In genomic region chr19:45162181-45162580, GRCm38 (mm10) we compare ENCODE assay signal across 20 mouse cellular contexts. TPM values are rescaled to one million over a fixed set of nuclear protein-coding genes. Genes with fewer than 3 reads are reported as not detected.
"Had no signal": no experiment of that assay in that cellular context is flagged by ENCODE, and none has a peak within 500 bp of the region (broad histone marks: within the 10 kb centered on the region; RNA-seq: fewer than 3 reads in every experiment).

No protein-coding gene starts in this region.

- H3K4me2 ChIP-seq: lung, embryonic 14.5 days; midbrain, embryonic 12.5 days; midbrain, embryonic 15.5 days; neural tube, embryonic 13.5 days; neural tube, embryonic 15.5 days; stomach, embryonic 15.5 days had no signal

- H3K9ac ChIP-seq: liver, embryonic 14.5 days; lung, embryonic 14.5 days; midbrain, embryonic 12.5 days; midbrain, embryonic 15.5 days; neural tube, embryonic 13.5 days; neural tube, embryonic 15.5 days; stomach, embryonic 15.5 days had no signal

- H3K9me3 ChIP-seq: megakaryocyte, embryonic 14.5 days; midbrain, embryonic 12.5 days; midbrain, embryonic 15.5 days; neural tube, embryonic 13.5 days; neural tube, embryonic 15.5 days; stomach, embryonic 15.5 days had no signal

- ATAC-seq: midbrain, embryonic 15.5 days had no signal

- H3K4me1 ChIP-seq: midbrain, embryonic 12.5 days; midbrain, embryonic 15.5 days; neural tube, embryonic 13.5 days; neural tube, embryonic 15.5 days had no signal

- H3K27ac ChIP-seq: liver, embryonic 14.5 days; macrophage; midbrain, embryonic 12.5 days; midbrain, embryonic 15.5 days; neural tube, embryonic 13.5 days; neural tube, embryonic 15.5 days; stomach, embryonic 15.5 days had no signal

- DNase-seq: lung, adult 18-20 months; lung, embryonic 14.5 days; lung, postnatal 10 days; lung, postnatal 36 days; right cerebral cortex, postnatal 14 days; thymus, adult 18-20 months; thymus, postnatal 14 days; thymus, postnatal 36 days had no signal

- H3K36me3 ChIP-seq: midbrain, embryonic 12.5 days; midbrain, embryonic 15.5 days; neural tube, embryonic 13.5 days; neural tube, embryonic 15.5 days; stomach, embryonic 15.5 days had no signal

- H3K4me3 ChIP-seq: megakaryocyte, embryonic 14.5 days; midbrain, embryonic 12.5 days; midbrain, embryonic 15.5 days; neural tube, embryonic 13.5 days; neural tube, embryonic 15.5 days; stomach, embryonic 15.5 days had no signal

RNA-seq across cellular contexts. Expression of gene Tlx1, which starts 11.7 kb away (rescaled TPM):
- total RNA-seq: megakaryocyte progenitor cell, adult 5-6 weeks; midbrain, postnatal 0 days; monocyte, adult 5-6 weeks had no signal
- polyA plus RNA-seq: lung, embryonic 14.5 days; lung, embryonic 16.5 days; macrophage; midbrain, embryonic 15.5 days; midbrain, postnatal 0 days had no signal
